Mouse (Mus musculus) limb, embryonic 14.5 days (tissue): ENCODE results near the gene Tmem117. TPM values are rescaled to one million over a fixed set of nuclear protein-coding genes. Genes with fewer than 3 reads are reported as not detected.

Experiments
- ATAC-seq: fragments of 200-750 bp; cut with Nextera tagmentation; 2 replicates; pipeline ENCODE4 v1.8.0; 2017; ENCODE audit warnings: low read depth, moderate number of reproducible peaks, moderate TSS enrichment; ENCODE audit not compliant: low FRiP score
- DNase-seq: peaks from one replicate; pipeline ENCODE4 v3.0.0-alpha.2; 2015; ENCODE audit warnings: low spot score
- H3K27ac ChIP-seq: fragments of 300-500 bp; sonication (generic); replicated peaks from 2 replicates; pipeline ENCODE4 v1.5.1; 2014; ENCODE audit warnings: low read depth, mild to moderate bottlenecking, low read length, moderate library complexity, mixed read lengths
- H3K27me3 ChIP-seq: fragments of 300-500 bp; sonication (generic); 2 replicates; pipeline ENCODE4 v1.6.1; 2014; ENCODE audit warnings: low read length, mixed read lengths; ENCODE audit not compliant: control insufficient read depth, insufficient read depth
- H3K36me3 ChIP-seq: fragments of 300-500 bp; sonication (generic); 2 replicates; pipeline ENCODE4 v1.6.1; 2014; ENCODE audit warnings: mild to moderate bottlenecking, low read length, moderate library complexity, mixed read lengths; ENCODE audit not compliant: control insufficient read depth, insufficient read depth
- H3K4me1 ChIP-seq: fragments of 300-500 bp; sonication (generic); 2 replicates; pipeline ENCODE4 v1.6.1; 2014; ENCODE audit warnings: antibody characterized with exemption, low read length, mixed read lengths; ENCODE audit not compliant: control insufficient read depth, insufficient read depth
- H3K4me2 ChIP-seq: fragments of 300-500 bp; sonication (generic); replicated peaks from 2 replicates; pipeline ENCODE4 v1.6.1; 2014; ENCODE audit warnings: low read depth, mild to moderate bottlenecking, low read length, moderate library complexity; ENCODE audit not compliant: severe bottlenecking
- H3K4me3 ChIP-seq: fragments of 300-500 bp; sonication (generic); replicated peaks from 2 replicates; pipeline ENCODE4 v1.5.1; 2014; ENCODE audit warnings: low read length
- H3K9ac ChIP-seq: fragments of 300-500 bp; sonication (generic); 2 replicates; pipeline ENCODE4 v1.6.1; 2014; ENCODE audit warnings: mild to moderate bottlenecking, low read depth, low read length, moderate library complexity; ENCODE audit not compliant: severe bottlenecking
- H3K9me3 ChIP-seq: fragments of 300-500 bp; sonication (generic); 2 replicates; pipeline ENCODE4 v1.6.1; 2016; ENCODE audit warnings: low read length; ENCODE audit not compliant: control insufficient read depth
- POLR2A ChIP-seq: fragments of 200-500 bp; IDR thresholded peaks from 2 replicates; pipeline ENCODE4 v1.8.0; 2012; ENCODE audit warnings: inconsistent platforms, mild to moderate bottlenecking, moderate library complexity, borderline replicate concordance; ENCODE audit not compliant: insufficient read depth, insufficient read length; ENCODE audit errors: extremely low read depth
- WGBS: fragments of 180-500 bp; shearing (Covaris S2); extraction: QIAGEN DNeasy Blood & Tissue Kit; methylation state at CpG from one replicate; pipeline ENCODE4 v1.1.7; 2014; 5-methylcytosine and 5-hydroxymethylcytosine counted together
- polyA plus RNA-seq, 2 experiments: library from polyadenylated mRNA; depleted of rRNA in 1 of 2; stranded (reverse) in 1 of 2; unstranded in 1 of 2; fragments of >200 nt; fragmentation: Nextera tagmentation in 1 of 2; extraction: Ambion mirVana in 1 of 2; gene quantifications; 2 replicates each; pipeline versions ENCODE4 v1.2.1 to v1.2.3; 2012 to 2014

The Tmem117 gene
- polyA plus RNA-seq, 2 experiments, result 1.9 to 5.9 TPM

DNA sequence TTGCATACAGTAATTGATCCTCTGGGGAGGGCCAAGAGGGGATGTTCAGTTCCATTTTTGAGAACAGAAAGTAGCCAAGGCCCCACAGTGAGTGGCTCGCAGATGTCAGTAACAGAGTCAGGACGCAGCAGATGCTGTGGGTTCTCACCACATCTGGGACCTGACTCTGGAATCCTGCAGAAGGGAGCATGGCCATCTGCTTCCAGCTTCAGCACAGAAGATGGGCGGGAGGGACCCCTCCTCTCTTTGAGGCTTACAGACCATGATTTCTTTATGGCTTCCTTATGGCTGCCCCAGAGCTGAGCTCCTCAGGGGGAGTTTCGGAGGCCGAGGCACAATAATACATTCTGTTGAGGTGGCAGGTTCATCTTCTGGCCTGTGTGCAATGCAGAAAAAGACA is 182.5 kb downstream of the Tmem117 start:
- Histone ChIP-seq H3K9ac (no peak overlapping the region), H3K4me2 (no peak overlapping the region), H3K9me3 (no peaks in the 10 kb centered on the region), H3K27ac (no peak overlapping the region), H3K4me3 (no peak overlapping the region), H3K36me3 (no peaks in the 10 kb centered on the region), H3K27me3 (no peaks in the 10 kb centered on the region), H3K4me1 (peaks cover 15% of the 10 kb centered on the region)
- 23% methylated on average over 5 of the region's 5 CpGs for WGBS
- TF ChIP-seq POLR2A, result no peak
- peak; percentile 42 for DNase-seq
- ATAC-seq, result no peak

DNA sequence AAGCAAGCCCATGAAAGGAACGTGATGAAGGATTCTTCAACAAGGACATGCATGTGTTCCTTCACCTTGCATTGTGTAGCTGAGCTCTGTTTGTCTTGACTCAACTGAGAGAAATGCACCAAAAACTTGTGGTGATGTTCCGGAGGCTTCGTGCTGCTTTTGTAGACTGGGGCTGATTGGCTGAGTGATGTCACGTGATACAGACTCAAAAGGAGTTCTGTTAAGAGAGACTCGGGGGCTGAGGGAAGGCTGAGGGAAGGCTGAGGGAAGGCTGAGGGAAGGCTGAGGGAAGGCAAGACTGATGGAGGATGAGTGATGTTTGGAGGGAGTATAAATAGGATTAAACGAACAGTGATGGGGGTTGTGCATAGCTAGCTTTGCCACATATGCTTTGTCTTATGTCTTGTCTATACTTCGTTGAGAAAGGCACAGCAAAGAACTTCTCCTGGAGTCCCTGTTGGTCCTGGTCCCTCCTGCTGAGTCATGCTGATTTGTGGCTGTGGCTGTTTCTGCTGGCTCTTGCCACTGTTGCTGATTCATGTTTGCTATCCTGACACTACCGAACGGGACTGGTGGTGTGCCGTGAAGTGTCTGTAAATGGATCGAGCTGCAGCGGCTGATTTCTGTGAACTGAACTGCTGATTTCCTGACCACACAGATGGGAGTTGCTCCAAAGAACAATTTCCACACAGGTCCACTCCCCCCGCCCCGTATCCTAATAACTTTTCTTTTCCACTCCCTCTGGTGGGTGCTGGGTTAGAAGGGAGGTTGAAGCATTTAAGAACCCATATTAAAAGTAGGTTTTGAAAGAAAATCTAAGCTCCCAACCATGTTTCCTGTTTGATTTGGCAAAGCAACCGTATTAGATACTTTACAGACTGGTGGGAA is 185.4 kb downstream of the Tmem117 start:
- no peak for TF ChIP-seq POLR2A
- H3K9me3 ChIP-seq, result no peaks in the 10 kb centered on the region
- 82% methylated on average over 15 of the region's 15 CpGs for WGBS
- H3K27me3 ChIP-seq, result no peaks in the 10 kb centered on the region
- no peak overlapping the region for H3K4me2 ChIP-seq
- ATAC-seq, result no peak
- no peak for DNase-seq
- no peaks in the 10 kb centered on the region for H3K36me3 ChIP-seq
- H3K4me1 ChIP-seq, result peaks cover 15% of the 10 kb centered on the region
- no peak overlapping the region for H3K27ac ChIP-seq
- H3K4me3 ChIP-seq, result no peak overlapping the region
- H3K9ac ChIP-seq, result no peak overlapping the region

DNA sequence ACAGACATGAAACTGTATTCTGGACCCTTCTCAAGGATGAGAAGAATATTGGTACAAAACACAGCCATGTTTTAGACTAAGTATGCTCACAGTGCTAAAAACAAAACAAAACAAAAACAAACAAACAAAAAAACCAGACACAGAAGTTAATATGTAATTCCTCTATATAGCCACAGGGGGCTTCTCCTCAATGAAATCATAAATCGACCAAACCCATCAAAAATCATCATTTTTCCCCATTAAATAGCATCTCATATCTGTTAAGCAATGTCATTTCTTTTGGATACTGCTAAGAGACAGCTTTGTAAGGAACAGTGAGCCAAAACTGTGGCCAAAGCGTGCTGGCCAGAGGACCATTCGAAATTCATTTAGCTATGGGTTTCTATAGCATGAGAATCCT is 206.6 kb downstream of the Tmem117 start:
- Histone ChIP-seq H3K4me1 (no peaks in the 10 kb centered on the region), H3K27ac (no peak overlapping the region), H3K9ac (no peak overlapping the region), H3K27me3 (no peaks in the 10 kb centered on the region), H3K9me3 (no peaks in the 10 kb centered on the region), H3K4me3 (no peak overlapping the region), H3K4me2 (no peak overlapping the region), H3K36me3 (no peaks in the 10 kb centered on the region)
- no peak for TF ChIP-seq POLR2A
- ATAC-seq, result no peak
- DNase-seq, result no peak
- 89% methylated on average over 3 of the region's 3 CpGs for WGBS

DNA sequence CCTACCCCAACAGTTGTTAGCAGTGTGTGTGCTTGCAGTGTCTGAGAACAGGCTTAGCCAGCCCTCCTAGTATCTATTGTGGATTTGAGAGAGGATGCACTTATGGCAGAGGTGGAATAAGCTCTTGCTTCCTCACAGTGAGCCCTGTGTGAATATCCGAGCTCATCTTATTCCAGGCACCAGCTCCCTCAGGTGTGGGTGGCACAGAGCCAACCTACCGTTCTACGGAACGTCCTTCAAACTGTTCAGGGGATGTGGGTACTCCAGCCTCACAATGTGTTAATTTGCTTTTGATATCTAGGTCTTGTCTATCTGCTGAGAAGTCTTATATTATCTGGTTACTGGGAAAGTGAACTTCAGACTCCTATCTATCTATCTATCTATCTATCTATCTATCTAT is 209.6 kb downstream of the Tmem117 start:
- DNase-seq (no peak), ATAC-seq (no peak)
- H3K4me2 ChIP-seq, result no peak overlapping the region
- no peaks in the 10 kb centered on the region for H3K27me3 ChIP-seq
- H3K4me1 ChIP-seq, result no peaks in the 10 kb centered on the region
- no peak for TF ChIP-seq POLR2A
- no peak overlapping the region for H3K27ac ChIP-seq
- no peaks in the 10 kb centered on the region for H3K36me3 ChIP-seq
- 65% methylated on average over 4 of the region's 4 CpGs for WGBS
- H3K9me3 ChIP-seq, result no peaks in the 10 kb centered on the region
- H3K9ac ChIP-seq, result no peak overlapping the region
- H3K4me3 ChIP-seq, result no peak overlapping the region

DNA sequence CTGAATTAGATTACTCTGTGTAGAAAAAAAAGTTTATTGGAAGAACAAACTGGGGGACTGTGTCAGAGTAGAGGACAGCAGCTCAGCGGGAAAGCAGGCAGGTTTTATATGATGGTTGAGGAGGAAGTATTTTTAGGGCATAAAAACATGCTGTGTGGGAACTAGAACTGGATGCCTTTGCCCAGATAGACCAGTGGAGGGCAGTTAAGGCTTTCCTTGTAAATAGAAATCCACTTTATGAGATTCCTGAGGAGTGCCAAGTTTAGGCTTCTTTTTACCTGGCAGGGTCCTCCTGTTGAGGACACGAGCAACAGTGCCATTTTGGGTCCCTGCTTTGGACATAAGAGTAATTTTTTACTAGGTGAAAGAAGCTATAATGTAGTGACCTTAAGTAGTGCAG is 218.5 kb downstream of the Tmem117 start:
- no peak for TF ChIP-seq POLR2A
- no peaks in the 10 kb centered on the region for H3K27me3 ChIP-seq
- H3K9me3 ChIP-seq, result no peaks in the 10 kb centered on the region
- H3K9ac ChIP-seq, result no peak overlapping the region
- no peak overlapping the region for H3K27ac ChIP-seq
- no peaks in the 10 kb centered on the region for H3K36me3 ChIP-seq
- H3K4me3 ChIP-seq, result no peak overlapping the region
- H3K4me1 ChIP-seq, result peaks cover 2% of the 10 kb centered on the region; the same call in 1 of the 2 replicates
- DNase-seq (no peak), ATAC-seq (no peak)
- H3K4me2 ChIP-seq, result no peak overlapping the region
- WGBS, result 34% methylated on average over 2 of the region's 2 CpGs

DNA sequence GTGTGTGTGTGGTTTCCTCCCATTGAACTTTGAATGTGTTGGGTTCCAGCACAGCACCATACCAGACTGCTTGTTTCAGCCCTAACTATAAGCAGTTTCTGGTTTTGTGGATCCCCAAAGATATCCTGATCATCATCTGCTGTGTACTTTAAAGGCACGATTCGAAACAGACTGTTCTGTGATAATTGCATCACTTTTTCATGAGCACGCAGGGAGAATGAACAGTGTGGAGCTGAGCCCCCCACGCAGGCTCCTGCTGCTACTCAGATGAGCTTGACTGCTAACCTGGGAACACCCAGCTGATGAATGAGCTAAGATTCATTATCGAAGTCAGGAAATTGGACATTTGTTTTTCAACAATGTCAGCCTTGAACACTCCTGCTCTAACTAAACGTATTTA is 230.6 kb downstream of the Tmem117 start:
- ATAC-seq (0 out of 2 replicates have a peak, but pooled peaks have one; percentile 23), DNase-seq (no peak)
- H3K27me3 ChIP-seq, result no peaks in the 10 kb centered on the region
- no peaks in the 10 kb centered on the region for H3K4me1 ChIP-seq
- H3K4me2 ChIP-seq, result no peak overlapping the region
- H3K9me3 ChIP-seq, result no peaks in the 10 kb centered on the region
- no peaks in the 10 kb centered on the region for H3K36me3 ChIP-seq
- H3K4me3 ChIP-seq, result no peak overlapping the region
- TF ChIP-seq POLR2A, result no peak
- H3K27ac ChIP-seq, result no peak overlapping the region
- no peak overlapping the region for H3K9ac ChIP-seq
- WGBS, result 64% methylated on average over 6 of the region's 6 CpGs
